Mouse (Mus musculus): ENCODE data around the gene Olfr195. TPM values are rescaled to one million over a fixed set of nuclear protein-coding genes. Genes with fewer than 3 reads are reported as not detected.

Olfr195 gene
- polyA plus RNA-seq (2015; fragmentation: Nextera tagmentation; extraction: Ambion mirVana), result not detected in 2 replicates

DNA sequence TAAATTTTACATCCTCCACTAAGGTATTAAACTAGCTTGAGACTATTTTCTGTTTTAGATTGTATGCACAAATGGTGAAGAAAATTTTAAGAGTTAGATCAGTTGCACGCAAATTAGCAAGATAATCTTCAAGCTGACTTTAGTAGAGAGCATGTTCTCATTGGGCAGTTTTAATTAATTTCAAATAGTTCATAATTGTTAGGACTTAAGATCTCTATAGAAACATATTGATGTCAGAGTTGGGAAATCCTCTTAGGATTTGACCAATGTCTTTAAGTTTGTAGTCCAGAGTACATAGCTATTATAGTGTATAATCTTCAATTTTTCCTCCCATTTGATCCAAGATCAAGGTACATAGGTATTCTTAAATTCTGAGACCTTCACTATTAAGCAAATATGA lies at the start of gene Olfr195:
TSS of gene Olfr195 (plus strand) at position 301 of the 400 bp plus-strand sequence.

DNA sequence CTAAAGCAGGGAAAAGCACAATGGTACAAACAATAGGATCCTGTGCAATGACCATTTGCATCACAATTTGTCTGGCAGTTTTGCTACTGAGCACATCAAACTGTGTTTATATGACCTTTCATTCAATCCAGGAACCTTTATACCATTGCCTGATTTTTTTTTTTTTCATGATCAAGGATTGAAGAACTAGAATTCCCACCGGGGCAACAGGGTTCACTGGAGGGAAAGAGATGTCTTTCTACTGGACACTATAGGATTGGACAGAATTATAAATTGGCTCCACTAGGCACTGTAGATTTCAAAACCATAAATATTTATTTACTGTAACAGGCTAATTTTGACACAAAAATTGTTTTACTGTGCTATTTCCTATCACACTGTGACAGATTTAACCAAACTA lies 35.1 kb upstream of the Olfr195 start, which contains the start of gene Olfr193:
TSS of gene Olfr193 (minus strand) at position 101 of the 400 bp plus-strand sequence.

DNA sequence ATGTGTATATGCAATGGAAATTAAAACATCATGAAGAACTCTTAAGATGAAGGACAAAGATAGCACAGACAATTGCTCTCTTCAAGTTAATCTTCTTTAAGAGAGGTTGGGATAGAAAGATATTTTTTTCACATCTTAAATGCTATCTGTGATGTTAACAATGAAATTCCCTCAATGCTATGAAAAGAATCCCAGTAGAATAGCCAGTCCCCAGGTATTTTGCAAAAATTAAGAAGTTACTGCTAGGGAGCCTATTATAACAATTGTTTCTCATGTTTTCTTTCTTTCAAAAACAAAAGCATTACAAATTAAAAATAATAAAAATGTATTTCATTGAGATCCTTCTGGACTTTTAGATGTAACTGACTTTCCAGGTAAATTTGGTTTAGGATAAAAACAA lies 25.9 kb upstream of the Olfr195 start, which contains the start of gene Olfr194:
TSS of gene Olfr194 (minus strand) at position 101 of the 400 bp plus-strand sequence.

DNA sequence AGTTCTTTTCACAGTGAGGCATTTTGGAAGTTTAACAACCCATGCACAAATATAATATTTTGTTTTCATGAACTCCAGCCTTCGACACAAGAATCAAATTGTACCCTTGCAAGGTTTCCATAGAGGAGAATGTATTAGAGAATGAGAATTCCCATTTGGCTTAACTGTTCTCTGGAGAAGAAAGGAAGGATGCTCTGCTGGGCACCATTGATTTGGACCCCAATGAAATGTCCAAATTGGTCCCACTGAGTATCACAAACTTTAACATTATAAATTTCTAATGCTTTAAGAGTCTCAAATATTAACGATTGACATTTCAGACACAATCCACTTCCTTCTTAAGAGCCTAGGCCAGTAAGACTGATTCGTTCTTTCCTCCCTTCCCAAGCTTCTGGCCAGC lies 23.5 kb downstream of the Olfr195 start, which contains the start of gene Olfr196:
TSS of gene Olfr196 (minus strand) at position 101 of the 400 bp plus-strand sequence.

Other genes with a start within 250 kb of the Olfr195 start
- gene Olfr181, start 218.3 kb upstream of the Olfr195 start, polyA plus RNA-seq (2015; fragmentation: Nextera tagmentation; extraction: Ambion mirVana), result not detected in 2 replicates
- not detected in 2 replicates for gene Olfr180, start 217.7 kb upstream of the Olfr195 start, polyA plus RNA-seq (2015; fragmentation: Nextera tagmentation; extraction: Ambion mirVana)
- not detected in 2 replicates for gene Olfr183, start 151.7 kb upstream of the Olfr195 start, polyA plus RNA-seq (2015; fragmentation: Nextera tagmentation; extraction: Ambion mirVana)
- gene Olfr186, start 116.8 kb upstream of the Olfr195 start, polyA plus RNA-seq (2015; fragmentation: Nextera tagmentation; extraction: Ambion mirVana), result not detected in 2 replicates
- not detected in 2 replicates for gene Olfr187, start 107.3 kb upstream of the Olfr195 start, polyA plus RNA-seq (2015; fragmentation: Nextera tagmentation; extraction: Ambion mirVana)
- gene Olfr190, start 69.0 kb upstream of the Olfr195 start, polyA plus RNA-seq (2015; fragmentation: Nextera tagmentation; extraction: Ambion mirVana), result not detected in 2 replicates
- not detected in 2 replicates for gene Olfr191, start 57.2 kb upstream of the Olfr195 start, polyA plus RNA-seq (2015; fragmentation: Nextera tagmentation; extraction: Ambion mirVana)
- gene Olfr193, start 35.2 kb upstream of the Olfr195 start, polyA plus RNA-seq (2015; fragmentation: Nextera tagmentation; extraction: Ambion mirVana), result not detected in 2 replicates
- gene Olfr194, start 26.0 kb upstream of the Olfr195 start, polyA plus RNA-seq (2015; fragmentation: Nextera tagmentation; extraction: Ambion mirVana), result not detected in 2 replicates
- not detected in 2 replicates for gene Olfr196, start 23.4 kb downstream of the Olfr195 start, polyA plus RNA-seq (2015; fragmentation: Nextera tagmentation; extraction: Ambion mirVana)
- not detected in 2 replicates for gene Olfr198, start 56.5 kb downstream of the Olfr195 start, polyA plus RNA-seq (2015; fragmentation: Nextera tagmentation; extraction: Ambion mirVana)
- gene Olfr199, start 72.7 kb downstream of the Olfr195 start, polyA plus RNA-seq (2015; fragmentation: Nextera tagmentation; extraction: Ambion mirVana), result not detected in 2 replicates
- gene Olfr201, start 125.6 kb downstream of the Olfr195 start, polyA plus RNA-seq (2015; fragmentation: Nextera tagmentation; extraction: Ambion mirVana), result not detected in 2 replicates
- not detected in 2 replicates for gene Olfr202, start 139.7 kb downstream of the Olfr195 start, polyA plus RNA-seq (2015; fragmentation: Nextera tagmentation; extraction: Ambion mirVana)
- gene Olfr203, start 151.8 kb downstream of the Olfr195 start, polyA plus RNA-seq (2015; fragmentation: Nextera tagmentation; extraction: Ambion mirVana), result not detected in 2 replicates
- gene Olfr204, start 171.2 kb downstream of the Olfr195 start, polyA plus RNA-seq (2015; fragmentation: Nextera tagmentation; extraction: Ambion mirVana), result not detected in 2 replicates
- gene Olfr205, start 184.1 kb downstream of the Olfr195 start, polyA plus RNA-seq (2015; fragmentation: Nextera tagmentation; extraction: Ambion mirVana), result not detected in 2 replicates
- not detected in 2 replicates for gene Olfr206, start 202.2 kb downstream of the Olfr195 start, polyA plus RNA-seq (2015; fragmentation: Nextera tagmentation; extraction: Ambion mirVana)
- gene Olfr209, start 216.9 kb downstream of the Olfr195 start, polyA plus RNA-seq (2015; fragmentation: Nextera tagmentation; extraction: Ambion mirVana), result not detected in 2 replicates

Measured in spleen, postnatal 0 days (tissue).